Mouse (Mus musculus) urinary bladder, postnatal 36 days (tissue): ENCODE measurements around the gene Gm49318.
A peak's percentile ranks its signal among the peaks of the same experiment; 100 is the strongest.
"Not testable (repeated sequence)": the region's sequence is repeated elsewhere in the genome, so short reads cannot be mapped to it uniquely, and the experiment has no call there.

Experiments
- DNase-seq, 2 experiments: peaks; one replicate each; pipeline ENCODE4 v3.0.0; 2022; ENCODE audit warnings: low spot score in 2 of 2, mixed read lengths in 1 of 2

Gene Gm49318

DNA sequence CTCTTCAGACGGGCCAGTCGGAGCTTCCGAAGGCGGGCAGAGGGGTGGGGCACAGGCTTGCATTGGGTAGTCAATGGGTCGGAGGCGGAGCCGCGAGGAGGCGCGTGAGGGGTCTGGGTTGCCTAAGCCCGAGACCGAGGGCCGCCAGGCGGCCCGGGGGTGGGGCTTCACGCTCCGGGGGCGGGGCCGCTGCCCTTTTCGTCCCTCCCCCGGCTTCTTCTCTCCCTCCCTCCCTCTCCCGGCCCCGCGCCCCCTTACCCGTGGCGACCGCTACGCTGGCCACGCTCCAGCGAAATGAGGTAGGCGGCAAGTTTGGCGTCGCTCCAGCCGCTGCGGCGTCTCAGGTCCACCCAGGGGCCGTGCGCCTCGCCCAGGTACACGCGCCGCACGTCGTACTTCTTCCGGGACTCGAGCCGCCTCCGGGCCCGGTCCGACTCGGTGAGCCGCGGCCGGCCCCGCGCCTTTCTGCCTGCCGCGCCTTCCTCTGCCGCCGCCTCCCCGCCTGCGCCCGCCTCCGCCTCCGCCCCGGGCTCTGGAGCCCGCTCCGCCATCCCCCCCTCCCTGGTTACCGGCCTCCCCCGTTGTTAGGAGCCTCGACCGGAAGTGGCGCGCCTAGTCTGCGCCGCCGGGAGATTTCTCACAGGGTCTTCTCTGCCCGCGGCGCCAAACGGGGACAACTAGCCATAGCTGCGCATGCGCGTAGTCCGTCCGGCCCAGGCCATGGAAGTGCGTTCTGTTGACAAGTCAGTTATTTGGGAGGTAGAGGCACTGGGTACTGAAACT is at the start of gene Gm49318, which contains the start of gene Zfp653:
Gene Gm49318 (minus strand): TSS at position 469 of the 783 bp plus-strand sequence.
Gene Zfp653 (minus strand): TSS at position 586 of the 783 bp plus-strand sequence.
- peak; percentile 92 to 97 for DNase-seq

- DNase-seq: no peak
These were observed 48.5 kb upstream of the Gm49318 start for GRCm38 (mm10) chr9:22119543-22119942.

DNA sequence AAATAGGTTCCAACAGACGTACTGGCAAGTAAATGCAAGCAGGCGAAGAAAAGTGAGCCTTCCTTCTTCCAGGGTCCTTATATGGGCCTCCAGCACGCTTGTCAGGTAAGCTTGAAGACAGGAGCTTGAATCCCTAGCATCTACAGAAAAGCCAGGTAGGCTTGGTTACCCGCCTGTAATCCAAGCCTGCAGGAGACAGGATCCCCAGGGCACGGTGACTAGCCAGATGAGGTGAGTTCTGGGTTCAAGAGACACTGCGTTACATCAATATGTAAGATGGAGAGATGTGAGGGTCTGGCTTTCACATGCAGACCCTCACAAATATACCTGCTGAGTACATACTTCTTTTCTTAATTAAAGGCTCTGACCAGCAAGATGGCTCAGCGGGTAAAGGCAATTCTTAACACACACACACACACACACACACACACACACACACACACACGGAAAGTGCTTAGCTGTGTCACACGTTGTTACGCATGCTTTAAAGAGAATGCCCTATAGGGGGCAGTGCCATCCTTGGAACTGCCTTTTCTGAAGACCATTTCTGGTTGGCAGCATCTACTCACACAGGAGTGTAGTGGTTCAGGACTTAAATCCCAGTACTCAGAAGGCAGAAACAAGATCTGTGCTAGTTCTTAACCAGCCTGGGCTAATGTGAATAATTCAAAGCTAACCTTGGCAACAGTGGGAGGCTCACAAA is 46.8 kb upstream of the Gm49318 start:
- peak; percentile 26 to 50 for DNase-seq

DNA sequence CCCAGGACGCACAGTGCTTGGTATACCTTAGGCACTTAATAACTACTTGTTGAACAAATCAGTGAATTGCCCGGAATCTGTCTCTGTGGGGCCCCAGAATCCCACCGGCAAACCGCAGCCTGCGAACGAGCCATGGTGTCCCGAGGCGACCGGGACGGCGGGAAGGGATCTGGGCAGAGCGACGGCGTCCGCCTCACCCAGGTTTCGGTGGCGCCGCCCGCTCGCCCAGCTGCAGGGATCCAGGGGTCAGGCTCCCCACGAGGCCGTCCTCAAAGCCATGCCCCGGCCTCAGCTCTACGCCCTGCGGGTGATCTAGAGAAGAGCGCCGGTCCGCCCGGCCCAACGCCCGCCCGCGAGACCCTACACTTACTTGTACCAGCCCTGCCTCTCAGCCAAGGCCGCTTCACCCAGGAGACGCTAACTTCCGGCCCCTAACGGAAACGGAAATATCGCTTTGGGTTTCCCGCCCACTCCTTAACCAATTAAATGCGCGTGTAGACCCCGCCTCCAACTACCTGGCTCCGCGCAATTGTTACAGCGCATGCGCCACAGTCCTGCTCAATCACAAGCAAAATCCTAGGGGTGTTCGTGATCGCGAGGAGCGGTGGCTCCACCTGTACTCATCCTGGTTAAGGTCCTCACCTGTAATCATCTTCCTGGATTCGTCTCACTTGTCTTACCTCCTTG is 45.8 kb upstream of the Gm49318 start, which contains the start of gene Elof1:
Gene Elof1 (minus strand): TSS at position 433 of the 687 bp plus-strand sequence.
- peak; percentile 92 to 93 for DNase-seq

DNA sequence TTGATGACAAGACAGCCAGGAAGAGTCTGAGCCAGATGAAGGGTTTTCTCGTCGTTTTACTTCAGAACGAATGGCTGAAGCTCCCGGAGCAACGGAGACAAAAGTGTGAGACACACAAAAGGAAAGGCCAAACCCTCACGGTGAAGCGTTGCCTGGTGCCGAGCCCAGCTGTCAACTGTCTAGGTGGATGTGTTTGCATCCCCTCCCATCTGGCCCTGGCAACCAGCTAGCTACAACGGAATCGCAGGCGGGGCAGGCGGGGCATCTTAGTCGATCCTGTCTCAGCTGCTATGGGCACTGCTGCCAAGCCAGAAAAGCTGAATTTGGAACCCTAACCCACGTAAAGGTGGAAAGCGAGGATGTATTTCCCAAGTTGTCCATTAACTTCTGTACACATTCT is 45.0 kb upstream of the Gm49318 start:
- DNase-seq: no peak

- no peak for DNase-seq
These were observed 44.6 kb upstream of the Gm49318 start for GRCm38 (mm10) chr9:22115635-22116034.

- no peak for DNase-seq
These were observed 37.1 kb upstream of the Gm49318 start for GRCm38 (mm10) chr9:22108194-22108593.

DNA sequence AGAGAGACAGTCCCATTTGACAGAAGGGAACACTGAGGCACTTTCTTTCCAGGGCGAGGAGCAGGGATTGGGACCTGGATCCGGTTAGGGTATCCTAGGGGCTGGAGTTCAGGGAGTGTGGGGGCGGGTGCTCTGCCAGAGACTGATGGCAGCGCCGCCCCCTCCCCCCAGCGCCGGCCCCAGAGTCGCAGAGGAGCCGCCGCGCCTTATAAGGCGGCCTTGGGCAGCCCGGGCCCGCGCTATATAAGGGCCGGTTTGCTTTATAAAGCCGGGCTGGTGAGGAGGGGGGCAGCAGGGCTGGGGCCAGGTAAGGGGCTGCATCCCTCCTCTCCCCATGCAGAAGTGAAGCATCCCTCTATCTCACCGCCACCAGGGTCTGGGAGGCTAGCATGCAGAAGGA is 28.9 kb upstream of the Gm49318 start:
- no peak for DNase-seq

- peak in 1 of 2 experiments; percentile 39 for DNase-seq
These were observed 28.1 kb upstream of the Gm49318 start, which contains the start of gene Cnn1 for GRCm38 (mm10) chr9:22098993-22099696. Gene Cnn1 (plus strand): TSS chr9:22099216.

- DNase-seq: peak; percentile 68 to 88
These were observed 24.8 kb upstream of the Gm49318 start for GRCm38 (mm10) chr9:22095854-22096307.

- DNase-seq: no peak
These were observed 21.7 kb upstream of the Gm49318 start for GRCm38 (mm10) chr9:22092746-22093145.

GRCm38 (mm10) chr9:22089986-22090385 is 18.9 kb upstream of the Gm49318 start:
- no peak for DNase-seq

GRCm38 (mm10) chr9:22089281-22089680 is 18.2 kb upstream of the Gm49318 start:
- DNase-seq: no peak

DNA sequence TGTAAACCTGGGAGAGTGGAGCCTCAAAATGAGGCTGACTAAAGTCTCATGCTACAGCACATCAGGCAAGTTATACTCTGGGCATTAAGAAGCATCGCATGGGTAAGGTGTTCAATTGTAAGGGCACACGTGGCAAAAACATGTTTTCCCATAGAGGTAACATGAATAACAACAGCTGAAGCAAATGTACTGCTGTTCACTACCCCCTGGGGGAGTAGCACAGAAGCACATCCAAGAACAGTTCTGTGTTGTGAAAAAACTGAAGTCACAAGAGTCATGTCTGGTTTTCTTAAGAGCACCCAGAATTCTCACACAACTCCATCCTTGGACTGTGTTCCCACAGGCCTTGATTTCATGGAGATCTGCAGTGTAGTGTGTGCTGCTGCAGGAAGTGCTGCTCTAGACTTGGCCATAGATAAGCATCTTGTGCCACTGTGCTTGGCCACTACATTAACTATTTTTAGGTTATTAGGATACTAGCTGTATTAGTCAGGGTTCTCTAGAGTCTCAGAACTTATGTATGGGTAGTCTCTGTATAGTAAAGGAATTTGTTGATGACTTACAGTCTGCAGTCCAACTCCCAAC is 16.1 kb upstream of the Gm49318 start:
- no peak for DNase-seq

- no peak for DNase-seq
These were observed 15.0 kb upstream of the Gm49318 start for GRCm38 (mm10) chr9:22086012-22086411.

- peak; percentile 88 to 92 for DNase-seq
These were observed 14.2 kb upstream of the Gm49318 start, which contains the start of gene Ecsit for GRCm38 (mm10) chr9:22085022-22085834. Gene Ecsit (minus strand): TSS chr9:22085438.

DNA sequence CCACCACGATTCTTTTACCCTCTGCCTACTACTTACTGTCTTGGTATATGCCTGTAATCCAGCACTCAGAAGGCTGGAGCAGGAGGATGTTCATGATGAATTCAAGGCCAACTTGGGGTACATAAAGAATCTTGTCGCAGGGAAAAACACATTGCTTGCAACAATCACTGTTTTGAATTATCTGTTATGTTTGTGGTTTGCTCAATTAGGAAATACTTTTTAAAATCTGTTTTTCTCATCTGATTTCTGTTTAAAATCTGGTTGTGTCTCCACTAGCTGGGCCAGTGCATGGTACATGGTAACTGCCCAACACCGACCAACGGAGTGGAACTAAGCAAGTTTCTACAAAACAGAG is 13.6 kb upstream of the Gm49318 start:
- no peak for DNase-seq

GRCm38 (mm10) chr9:22076223-22076622 is 5.2 kb upstream of the Gm49318 start:
- DNase-seq: no peak

- DNase-seq: not testable (repeated sequence)
These were observed 4.7 kb upstream of the Gm49318 start for GRCm38 (mm10) chr9:22075778-22076177.

DNA sequence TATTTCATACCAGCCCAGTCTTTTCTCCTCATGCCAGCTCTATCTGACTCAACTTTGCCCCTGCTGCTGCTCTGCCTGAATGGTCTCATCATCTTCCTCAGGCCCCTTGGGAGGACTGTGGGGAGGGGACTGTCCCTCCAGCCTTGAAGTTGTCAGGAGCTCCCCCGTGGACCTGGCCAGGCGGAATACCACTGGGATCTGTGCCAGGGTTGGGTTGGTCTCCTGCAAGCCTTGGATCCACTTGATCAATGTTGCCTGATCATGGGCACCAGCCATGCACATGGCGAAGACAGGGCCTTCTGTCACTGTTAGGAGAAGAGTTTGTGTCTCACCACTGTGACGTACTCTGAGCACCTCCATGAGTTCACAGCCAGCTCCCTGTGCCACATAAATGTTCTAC is 1.2 kb upstream of the Gm49318 start:
- DNase-seq: no peak
